8 mouse cellular contexts compared by ENCODE assay signal in the genomic region with DNA sequence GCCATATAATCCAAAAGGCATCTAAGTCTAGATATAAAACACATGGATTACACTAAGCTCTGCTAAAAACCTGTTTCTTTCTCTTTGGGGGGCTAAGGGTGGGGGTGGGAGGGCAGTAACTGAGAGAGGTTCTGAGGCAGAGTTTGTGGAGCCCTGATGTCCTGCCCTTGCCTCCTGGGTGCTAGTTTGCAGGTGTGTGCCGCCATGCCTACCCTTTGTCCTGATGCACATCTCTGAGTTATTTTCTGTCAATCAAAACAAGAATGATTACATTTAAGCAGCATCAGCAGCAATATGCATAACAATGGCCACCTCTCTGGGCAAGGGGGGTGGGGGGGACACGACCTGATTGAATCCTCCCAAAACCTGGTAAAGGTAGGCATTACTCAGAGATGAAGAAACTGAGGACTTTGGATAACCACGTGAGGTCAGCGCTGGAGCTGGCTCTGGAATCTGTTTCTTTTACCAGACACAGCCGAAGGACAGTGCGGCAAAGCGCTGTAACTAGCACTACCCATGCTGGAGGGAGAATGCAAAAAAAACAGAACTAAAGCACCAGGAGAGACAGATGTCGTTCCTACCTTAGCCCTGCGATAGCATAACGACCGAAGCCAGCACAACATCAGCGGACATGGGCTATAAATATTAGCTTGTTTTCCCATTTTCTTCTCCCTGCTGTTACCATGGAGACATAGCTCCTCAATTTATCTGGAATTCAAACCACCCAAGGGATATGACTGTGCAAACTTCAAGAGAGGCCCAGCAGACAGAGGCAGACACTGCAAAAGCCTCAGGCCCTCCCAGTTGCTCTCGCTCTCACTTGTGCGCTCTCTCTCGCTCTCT. TPM values are rescaled to one million over a fixed set of nuclear protein-coding genes. Genes with fewer than 3 reads are reported as not detected.
DNase-seq lines count a peak whose midpoint lies in the region; ATAC-seq and TF ChIP-seq lines count a peak whose summit lies in the region.

No protein-coding gene starts in this region.

- no peak overlapping the region for H3K9ac ChIP-seq in stomach, embryonic 14.5 days (replicated peaks; ENCODE audit: low read depth, low read length)
- H3K9ac ChIP-seq in stomach, postnatal 0 days (ENCODE audit: low read length): no peak overlapping the region
- H3K9ac ChIP-seq in stomach, embryonic 16.5 days (ENCODE audit: low read length): 0 out of 2 replicates have a peak overlapping the region, but pooled peaks have one; percentile 0

- H3K27me3 ChIP-seq in stomach, embryonic 14.5 days (ENCODE audit: control insufficient read depth, insufficient read depth, low read length): no peaks in the 10 kb centered on the region
- no peaks in the 10 kb centered on the region for H3K27me3 ChIP-seq in stomach, postnatal 0 days (ENCODE audit: control insufficient read depth, insufficient read depth, low read length)
- no peaks in the 10 kb centered on the region for H3K27me3 ChIP-seq in limb, embryonic 10.5 days (ENCODE audit: low read depth, poor library complexity, severe bottlenecking)
- H3K27me3 ChIP-seq in stomach, embryonic 16.5 days (ENCODE audit: control insufficient read depth, insufficient read depth, low read length): no peaks in the 10 kb centered on the region

- WGBS in stomach, embryonic 14.5 days: 22% methylated on average over 15 of the region's 15 CpGs
- 38% methylated on average over 15 of the region's 15 CpGs for WGBS in stomach, postnatal 0 days
- WGBS in limb, embryonic 10.5 days: 60% methylated on average over 15 of the region's 15 CpGs
- 29% methylated on average over 15 of the region's 15 CpGs for WGBS in stomach, embryonic 16.5 days

- H3K9me3 ChIP-seq in stomach, embryonic 14.5 days (ENCODE audit: control insufficient read depth, low read depth, low read length): no peaks in the 10 kb centered on the region
- H3K9me3 ChIP-seq in stomach, postnatal 0 days (ENCODE audit: control insufficient read depth, low read length): no peaks in the 10 kb centered on the region
- H3K9me3 ChIP-seq in limb, embryonic 10.5 days (replicated peaks): no peaks in the 10 kb centered on the region
- H3K9me3 ChIP-seq in stomach, embryonic 16.5 days (replicated peaks; ENCODE audit: control insufficient read depth, low read length): no peaks in the 10 kb centered on the region

- H3K36me3 ChIP-seq in stomach, embryonic 14.5 days (ENCODE audit: control insufficient read depth, insufficient read depth, low read length): no peaks in the 10 kb centered on the region
- no peaks in the 10 kb centered on the region for H3K36me3 ChIP-seq in stomach, postnatal 0 days (ENCODE audit: control insufficient read depth, insufficient read depth, low read length)
- H3K36me3 ChIP-seq in limb, embryonic 10.5 days: no peaks in the 10 kb centered on the region
- H3K36me3 ChIP-seq in stomach, embryonic 16.5 days (ENCODE audit: control insufficient read depth, insufficient read depth, low read length): no peaks in the 10 kb centered on the region

- ATAC-seq in stomach, embryonic 14.5 days (ENCODE audit: insufficient number of reproducible peaks, insufficient read depth, low FRiP score, low read depth): peak; percentile 44; the same call in 1 of the 2 replicates
- no peak for ATAC-seq in stomach, postnatal 0 days (ENCODE audit: low FRiP score, low TSS enrichment)
- ATAC-seq in stomach, embryonic 16.5 days (ENCODE audit: insufficient read depth, low FRiP score): 0 out of 2 replicates have a peak, but pooled peaks have one; percentile 32

- no peak overlapping the region for H3K4me3 ChIP-seq in stomach, embryonic 14.5 days (ENCODE audit: low read depth, low read length)
- no peak overlapping the region for H3K4me3 ChIP-seq in stomach, postnatal 0 days (ENCODE audit: low read depth, low read length)
- no peak overlapping the region for H3K4me3 ChIP-seq in limb, embryonic 10.5 days
- H3K4me3 ChIP-seq in stomach, embryonic 16.5 days (replicated peaks; ENCODE audit: low read length): no peak overlapping the region

- no peak overlapping the region for H3K4me2 ChIP-seq in stomach, embryonic 14.5 days (replicated peaks; ENCODE audit: low read depth, low read length)
- H3K4me2 ChIP-seq in stomach, postnatal 0 days (replicated peaks; ENCODE audit: low read depth): no peak overlapping the region; the same call in 1 of the 2 replicates
- 0 out of 2 replicates have a peak overlapping the region, but pooled peaks have one; percentile 22 for H3K4me2 ChIP-seq in stomach, embryonic 16.5 days (ENCODE audit: low read depth, low read length)

- TF ChIP-seq EP300 in stomach, postnatal 0 days (optimal IDR thresholded peaks at IDR 0.05): no peak

- no peak for TF ChIP-seq CTCF in stomach, postnatal 0 days (IDR thresholded peaks at IDR 0.05; ENCODE audit: low read depth)

- peak overlapping the region; percentile 11; the same call in 1 of the 2 replicates for H3K27ac ChIP-seq in stomach, embryonic 14.5 days (ENCODE audit: low read length)
- no peak overlapping the region for H3K27ac ChIP-seq in stomach, postnatal 0 days (replicated peaks)
- peak overlapping the region; percentile 50 for H3K27ac ChIP-seq in limb, embryonic 10.5 days
- H3K27ac ChIP-seq in stomach, embryonic 16.5 days (ENCODE audit: low read length): no peak overlapping the region

- peaks cover 12% of the 10 kb centered on the region for H3K4me1 ChIP-seq in stomach, embryonic 14.5 days (ENCODE audit: control insufficient read depth, insufficient read depth, low read length)
- H3K4me1 ChIP-seq in stomach, postnatal 0 days (replicated peaks; ENCODE audit: control insufficient read depth, insufficient read depth): no peaks in the 10 kb centered on the region; the same call in 1 of the 2 replicates
- peaks cover 28% of the 10 kb centered on the region for H3K4me1 ChIP-seq in limb, embryonic 10.5 days
- H3K4me1 ChIP-seq in stomach, embryonic 16.5 days (ENCODE audit: control insufficient read depth, insufficient read depth, low read length): peaks cover 16% of the 10 kb centered on the region

- DNase-seq in adrenal gland, adult 2 months: peak; percentile 11
- DNase-seq in adrenal gland, postnatal 14 days: no peak
- DNase-seq in stomach, postnatal 0 days (ENCODE audit: low spot score): no peak
- DNase-seq in limb, embryonic 10.5 days (ENCODE audit: low spot score): no peak
- DNase-seq in ovary, postnatal 36 days (ENCODE audit: low spot score): no peak
- no peak for DNase-seq in urinary bladder, postnatal 14 days (ENCODE audit: low spot score)

RNA-seq across cellular contexts. Expression of gene Bclaf1, which starts 26.1 kb away (rescaled TPM):
- 100 to 1,000 TPM in 1 of 2 experiments, 10 to 100 TPM in 1; 80.7 to 129 TPM for total RNA-seq in adrenal gland, adult 2 months (2021)
- 4.2 and 6.4 TPM in 2 replicates for polyA plus RNA-seq in adrenal gland, adult 2 months (2012; rRNA removed)
- total RNA-seq in adrenal gland, postnatal 14 days (2021): 125 and 138 TPM in 2 replicates
- 146 and 149 TPM in 2 replicates for polyA plus RNA-seq in stomach, embryonic 14.5 days (2014; fragmentation: Nextera tagmentation; extraction: Ambion mirVana)
- polyA plus RNA-seq in stomach, postnatal 0 days (2015; fragmentation: Nextera tagmentation; extraction: Ambion mirVana): 36.7 and 39.4 TPM in 2 replicates
- polyA plus RNA-seq in limb, embryonic 10.5 days (2016; fragmentation: Nextera tagmentation; extraction: Ambion mirVana): 153 and 174 TPM in 2 replicates
- 103 and 105 TPM in 2 replicates for polyA plus RNA-seq in stomach, embryonic 16.5 days (2015; fragmentation: Nextera tagmentation; extraction: Ambion mirVana)

Comparison
In these comparisons a context has a peak if more than half of its experiments do, and no peak if none do; other contexts are left out.
1. H3K27ac ChIP-seq: peak in stomach, embryonic 14.5 days (single experiment) and limb, embryonic 10.5 days (single experiment); none in stomach, postnatal 0 days (single experiment) and stomach, embryonic 16.5 days (single experiment).